Mouse (Mus musculus) heart, postnatal 14 days (tissue): ENCODE measurements around the gene Mrs2. TPM values are rescaled to one million over a fixed set of nuclear protein-coding genes. Genes with fewer than 3 reads are reported as not detected.
"Not testable (repeated sequence)": the region's sequence is repeated elsewhere in the genome, so short reads cannot be mapped to it uniquely, and the experiment has no call there.

Experiments used
- DNase-seq, 2 experiments: peaks; one replicate each; pipeline ENCODE4 v3.0.0; 2021 to 2022
- intact Hi-C: fragments of 180-260 bp; cut with DNase I; formaldehyde crosslinking; loops from one replicate; pipeline ENCODE4 v1.15.1; 2025
- total RNA-seq, 2 experiments: library from RNA; stranded (reverse); gene quantifications; 2 replicates each; pipeline ENCODE4 v1.2.3; 2021

Gene Mrs2
- total RNA-seq, 2 experiments from 2014 or later, result 42.3 to 51.0 TPM

- intact Hi-C loops, result loop anchor here (2.0 kb wide), 1 partner anchor 50 kb away; no protein-coding TSS in a partner anchor
- peak; percentile 59 to 69 for DNase-seq
Observed at GRCm38 (mm10) chr13:24988391-24988790, 31.8 kb downstream of the Mrs2 start.

DNA sequence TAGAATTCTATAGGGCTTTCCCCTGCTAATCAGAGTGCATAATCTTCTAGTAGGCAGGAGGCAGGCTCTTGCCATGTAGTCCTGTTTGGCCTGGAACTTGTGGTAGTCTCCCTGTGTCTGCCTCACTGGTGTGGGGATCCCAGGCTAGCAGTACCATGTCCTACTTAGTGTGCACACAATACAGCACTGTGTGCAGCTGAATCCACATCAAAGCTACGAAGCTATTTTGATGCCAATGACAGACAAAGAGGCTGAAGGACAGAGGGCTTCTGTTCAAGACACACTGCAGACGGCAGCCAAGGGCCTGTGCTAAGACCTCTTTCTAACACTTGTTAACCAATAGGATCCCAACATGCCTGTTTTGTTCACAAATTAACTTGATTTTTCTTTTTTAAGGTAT, 34.7 kb downstream of the Mrs2 start:
- no peak for DNase-seq
- intact Hi-C loops, result no loop called here

GRCm38 (mm10) chr13:24981031-24981430, 39.1 kb downstream of the Mrs2 start:
- intact Hi-C loops, result no loop called here
- no peak for DNase-seq

DNA sequence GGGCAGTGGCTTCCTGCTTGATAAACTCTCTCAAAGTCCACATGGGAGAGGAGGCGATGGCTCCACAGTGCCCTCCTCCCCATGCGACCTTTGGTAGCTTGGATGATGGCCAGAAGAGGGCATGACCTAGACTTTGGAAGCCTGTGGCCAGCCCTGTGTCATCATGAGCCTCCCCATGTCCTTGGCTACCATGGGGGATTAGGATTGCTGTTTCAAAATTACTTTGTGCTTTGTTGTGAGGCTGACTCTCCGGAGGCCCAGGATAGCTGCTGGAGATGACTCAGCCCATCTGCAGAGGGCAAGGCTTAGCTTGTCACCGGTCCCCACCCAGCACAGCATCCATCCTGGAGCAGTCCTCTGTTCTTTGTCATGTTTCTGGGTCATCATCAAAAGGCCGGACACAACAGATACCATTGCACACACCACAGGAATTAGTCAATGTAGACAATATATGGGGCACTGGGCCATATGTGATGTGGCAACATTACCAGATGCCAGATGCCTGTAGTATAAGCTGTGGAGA, 42.3 kb downstream of the Mrs2 start:
- DNase-seq, result no peak
- intact Hi-C loops, result no loop called here

GRCm38 (mm10) chr13:24976384-24976783, 43.8 kb downstream of the Mrs2 start:
- intact Hi-C loops, result no loop called here
- DNase-seq, result no peak

- intact Hi-C loops, DNase-seq: not testable (repeated sequence)
Observed at GRCm38 (mm10) chr13:24971776-24972175, 48.4 kb downstream of the Mrs2 start.

DNA sequence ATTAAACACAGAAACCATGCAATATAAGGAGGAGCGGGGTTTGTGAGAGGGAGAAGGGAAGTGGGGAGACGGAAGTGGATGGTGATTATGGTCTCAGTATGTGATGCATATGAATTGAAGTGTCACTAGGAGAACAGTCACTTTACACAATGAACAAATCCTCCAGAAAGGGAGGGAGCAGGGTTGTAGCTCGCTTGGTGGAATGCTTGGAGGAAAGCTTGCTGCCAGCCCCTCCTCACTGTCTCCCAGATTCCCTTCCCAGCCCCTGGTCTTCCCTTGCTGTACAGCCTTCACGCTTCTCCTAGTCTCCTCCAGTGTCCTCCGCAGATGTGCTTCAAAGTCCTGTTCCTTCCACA, 54.4 kb downstream of the Mrs2 start:
- no peak for DNase-seq
- intact Hi-C loops, result no loop called here

- intact Hi-C loops, result no loop called here
- no peak for DNase-seq
Observed at GRCm38 (mm10) chr13:24965130-24965845, 54.9 kb downstream of the Mrs2 start.

- DNase-seq, result no peak
- intact Hi-C loops, result no loop called here
Observed at GRCm38 (mm10) chr13:24962119-24962518, 58.1 kb downstream of the Mrs2 start.

GRCm38 (mm10) chr13:24960084-24960483, 60.1 kb downstream of the Mrs2 start:
- intact Hi-C loops, result no loop called here
- DNase-seq, result no peak

DNA sequence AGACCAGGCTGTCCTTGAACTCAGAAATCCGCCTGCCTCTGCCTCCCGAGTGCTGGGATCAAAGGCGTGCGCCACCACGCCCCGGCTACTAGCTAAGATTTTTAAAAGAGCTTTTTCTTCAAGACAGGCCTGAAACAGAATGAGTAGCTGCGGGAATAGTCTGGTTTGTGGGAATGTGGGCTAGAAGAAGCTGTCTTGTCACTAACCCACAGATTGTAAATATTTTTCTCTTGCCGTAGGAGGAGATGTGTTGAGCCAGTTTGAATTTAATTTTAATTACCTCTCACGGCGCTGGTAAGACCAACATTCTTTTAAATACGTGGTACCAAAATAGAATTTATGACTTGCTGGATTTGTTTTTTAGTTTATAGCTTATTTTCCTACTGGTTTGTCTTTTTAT, 61.5 kb downstream of the Mrs2 start:
- no peak for DNase-seq
- intact Hi-C loops, result no loop called here

DNA sequence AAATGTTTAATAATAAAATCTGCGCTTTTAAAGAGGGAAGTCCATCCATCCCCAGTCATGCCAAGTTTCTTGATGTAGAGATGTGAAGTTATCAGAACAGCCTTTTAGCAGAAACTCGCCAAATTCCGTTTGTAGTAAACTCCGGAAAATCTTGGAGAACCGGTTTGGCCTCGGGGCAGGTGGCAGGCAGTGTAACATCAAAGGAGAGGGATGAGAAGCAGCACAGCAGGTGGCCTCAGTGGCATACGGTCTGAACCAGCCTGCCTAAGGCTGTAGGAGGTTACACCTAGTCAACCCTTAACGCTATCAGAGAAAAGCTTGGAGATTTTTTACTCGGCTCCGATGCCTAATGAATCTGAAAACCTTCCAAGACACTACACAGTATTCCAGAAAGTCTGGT, 64.7 kb downstream of the Mrs2 start:
- intact Hi-C loops, result no loop called here
- DNase-seq, result no peak

- intact Hi-C loops, result no loop called here
- no peak for DNase-seq
Observed at GRCm38 (mm10) chr13:24955091-24955490, 65.1 kb downstream of the Mrs2 start.

- intact Hi-C loops, result no loop called here
- DNase-seq, result no peak
Observed at GRCm38 (mm10) chr13:24952659-24953058, 67.5 kb downstream of the Mrs2 start.

DNA sequence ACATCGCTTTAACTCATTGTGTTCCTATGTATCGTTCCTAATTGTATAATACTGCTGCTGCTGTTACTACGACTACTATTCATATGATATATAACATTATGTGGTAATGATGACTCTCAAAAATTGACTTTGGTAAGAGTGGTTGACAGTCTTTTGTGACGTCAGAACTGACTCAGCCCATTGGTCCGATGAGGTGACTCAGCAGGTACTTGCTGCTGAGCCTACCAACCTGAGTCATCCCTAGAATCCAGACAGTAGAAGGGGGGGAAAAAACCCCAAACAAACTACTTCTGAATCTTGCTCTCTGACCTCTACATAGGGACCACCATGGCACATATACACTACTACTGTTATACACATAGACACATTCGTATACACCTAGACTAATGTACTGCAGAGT, 71.3 kb downstream of the Mrs2 start:
- intact Hi-C loops, result no loop called here
- DNase-seq, result no peak

GRCm38 (mm10) chr13:24947158-24947557, 73.0 kb downstream of the Mrs2 start:
- DNase-seq, result no peak
- intact Hi-C loops, result no loop called here

GRCm38 (mm10) chr13:24945567-24945966, 74.6 kb downstream of the Mrs2 start:
- peak in 1 of 2 experiments; percentile 11 for DNase-seq
- intact Hi-C loops, result no loop called here

DNA sequence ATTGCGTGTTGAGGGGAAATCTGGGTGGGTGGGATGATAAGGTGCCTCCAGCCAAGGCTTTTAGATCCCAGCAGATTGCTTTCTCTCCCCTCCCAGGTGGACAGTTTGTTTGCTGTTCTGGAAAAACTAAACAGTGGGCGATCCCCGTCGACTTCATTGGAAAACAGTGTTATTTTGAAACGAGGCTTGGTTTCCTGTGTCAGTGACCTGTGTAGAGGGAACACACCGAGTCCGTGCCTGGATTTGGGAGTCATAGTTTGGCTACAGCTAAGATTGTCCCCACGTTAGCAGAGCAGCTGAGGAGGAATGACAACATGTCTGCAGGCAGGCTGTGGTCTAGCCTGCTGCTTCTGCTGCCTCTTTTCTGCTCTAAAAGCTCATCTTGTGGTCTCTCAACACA, 76.9 kb downstream of the Mrs2 start:
- no peak for DNase-seq
- intact Hi-C loops, result no loop called here

DNA sequence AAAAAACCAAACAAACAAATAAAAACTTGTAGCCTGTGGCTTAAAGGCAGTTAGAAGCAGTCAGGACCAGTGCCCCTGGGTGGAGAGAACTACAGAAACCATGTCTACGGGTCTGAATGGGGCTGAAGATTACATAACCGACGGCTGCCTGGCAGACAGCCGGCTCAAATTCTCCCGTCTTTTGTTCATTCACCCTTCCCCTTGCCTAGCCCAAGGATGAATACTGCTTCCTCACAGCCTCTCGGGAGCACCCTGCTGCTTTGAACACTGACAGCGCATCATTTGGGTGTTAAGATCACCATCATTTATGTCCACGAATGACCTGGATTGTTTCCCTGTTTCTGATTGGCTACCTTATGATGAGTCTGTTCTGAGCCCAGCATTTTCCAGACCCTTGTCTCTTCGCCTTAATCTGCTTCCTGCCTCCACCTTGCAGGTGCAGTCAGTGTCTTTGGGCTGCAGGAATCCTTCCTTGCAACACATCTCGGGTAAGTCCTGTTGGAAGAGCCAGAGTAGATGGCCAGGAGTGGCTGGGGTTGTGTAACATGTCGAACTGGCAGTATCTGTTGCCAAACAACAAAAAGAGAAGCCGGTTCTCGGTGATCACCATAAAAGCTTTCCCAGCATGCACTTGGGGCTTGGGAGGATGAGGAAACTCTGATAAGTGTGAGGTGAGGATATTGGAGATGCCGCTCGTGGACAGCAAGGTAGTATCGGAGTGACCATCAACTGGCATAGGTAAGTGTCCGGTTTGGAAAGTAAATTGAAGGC, 77.5 kb downstream of the Mrs2 start, which contains the start of gene Gpld1:
TSS of gene Gpld1 (plus strand) at position 641 of the 771 bp plus-strand sequence.
- intact Hi-C loops, result no loop called here
- DNase-seq, result no peak

DNA sequence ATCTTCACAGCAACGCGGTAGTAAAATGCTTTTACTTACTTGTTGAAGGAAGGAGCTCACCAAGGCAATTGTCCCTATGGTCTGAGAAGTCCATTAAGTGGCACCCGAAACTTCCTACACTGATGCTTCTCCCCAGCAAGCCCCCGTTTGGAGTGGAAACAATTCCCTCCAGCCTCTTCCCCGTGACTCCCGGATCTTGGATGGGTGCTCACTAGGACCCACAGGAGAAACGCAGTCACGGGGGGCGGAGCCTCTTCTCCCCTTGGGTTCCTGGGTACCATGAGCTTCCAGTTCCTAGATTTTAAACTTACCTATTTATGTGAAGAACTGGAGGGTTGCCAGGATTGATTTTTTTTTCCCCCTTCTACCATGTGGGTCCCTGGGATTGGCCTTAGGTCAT, 80.7 kb downstream of the Mrs2 start:
- intact Hi-C loops, result loop anchor here (2.0 kb wide), 1 partner anchor 49 kb away; no protein-coding TSS in a partner anchor
- DNase-seq, result no peak

GRCm38 (mm10) chr13:24938683-24939082, 81.5 kb downstream of the Mrs2 start:
- DNase-seq, result peak; percentile 74 to 85

DNA sequence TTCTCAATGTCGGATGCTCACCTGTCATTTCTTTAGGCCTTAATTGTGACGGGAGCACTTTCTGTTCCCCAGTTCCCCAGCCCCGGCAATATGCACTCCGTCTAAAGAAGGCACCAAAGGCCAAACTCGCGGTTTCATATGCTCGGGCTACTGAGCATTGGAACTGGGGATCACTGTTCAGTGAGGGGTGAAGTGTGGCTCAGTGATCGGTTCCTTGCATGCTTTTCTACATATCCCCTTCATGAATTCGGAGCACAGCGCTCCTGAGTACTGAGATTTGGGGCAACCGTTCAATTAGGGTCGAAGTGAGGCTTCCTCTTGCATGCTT, 82.4 kb downstream of the Mrs2 start:
- intact Hi-C loops, result loop anchor here (2.0 kb wide), 1 partner anchor 51 kb away; no protein-coding TSS in a partner anchor
- no peak for DNase-seq

More at GRCm38 (mm10) chr13:24938683-24939082, 81.5 kb downstream of the Mrs2 start:
- intact Hi-C loops, result loop anchor here (2.0 kb wide), 1 partner anchor 50 kb away; no protein-coding TSS in a partner anchor
